Mouse (Mus musculus): ENCODE data around the gene Eya3. TPM values are rescaled to one million over a fixed set of nuclear protein-coding genes. Genes with fewer than 3 reads are reported as not detected.

Gene Eya3
- polyA plus RNA-seq, 1 experiment, result 78.7 TPM

- Histone ChIP-seq H3K4me3 (ENCODE audit: low read depth, low read length) (no peak overlapping the region), H3K9me3 (replicated peaks; ENCODE audit: control insufficient read depth, insufficient read depth, low read length, poor library complexity, severe bottlenecking) (peaks cover 7% of the 10 kb centered on the region), H3K4me1 (ENCODE audit: control insufficient read depth, insufficient read depth, low read length) (no peaks in the 10 kb centered on the region), H3K27me3 (ENCODE audit: control insufficient read depth, insufficient read depth, low read length, poor library complexity, severe bottlenecking) (no peaks in the 10 kb centered on the region), H3K9ac (ENCODE audit: low read depth, poor library complexity, severe bottlenecking) (no peak overlapping the region), H3K36me3 (ENCODE audit: control insufficient read depth, insufficient read depth, low read length, poor library complexity, severe bottlenecking) (no peaks in the 10 kb centered on the region), H3K27ac (ENCODE audit: insufficient read depth, low read length) (no peak overlapping the region)
- no peak for TF ChIP-seq CTCF (IDR thresholded peaks at IDR 0.05; ENCODE audit: low read depth, low read length)
- no peak for TF ChIP-seq EP300 (IDR thresholded peaks at IDR 0.05; ENCODE audit: insufficient read depth, low read depth, low read length)
- TF ChIP-seq POLR2A (IDR thresholded peaks at IDR 0.05; ENCODE audit: insufficient read depth, low read length), result no peak
These were observed 27.5 kb upstream of the Eya3 start for GRCm38 (mm10) chr4:132611320-132611719.

- H3K27me3 ChIP-seq (ENCODE audit: control insufficient read depth, insufficient read depth, low read length, poor library complexity, severe bottlenecking), result no peaks in the 10 kb centered on the region
- no peak overlapping the region for H3K4me3 ChIP-seq (ENCODE audit: low read depth, low read length)
- H3K9me3 ChIP-seq (replicated peaks; ENCODE audit: control insufficient read depth, insufficient read depth, low read length, poor library complexity, severe bottlenecking), result peaks cover 7% of the 10 kb centered on the region
- H3K4me1 ChIP-seq (ENCODE audit: control insufficient read depth, insufficient read depth, low read length), result no peaks in the 10 kb centered on the region
- H3K36me3 ChIP-seq (ENCODE audit: control insufficient read depth, insufficient read depth, low read length, poor library complexity, severe bottlenecking), result no peaks in the 10 kb centered on the region
- no peak overlapping the region for H3K27ac ChIP-seq (ENCODE audit: insufficient read depth, low read length)
- no peak for TF ChIP-seq CTCF (IDR thresholded peaks at IDR 0.05; ENCODE audit: low read depth, low read length)
- TF ChIP-seq EP300 (IDR thresholded peaks at IDR 0.05; ENCODE audit: insufficient read depth, low read depth, low read length), result no peak
- no peak for TF ChIP-seq POLR2A (IDR thresholded peaks at IDR 0.05; ENCODE audit: insufficient read depth, low read length)
- H3K9ac ChIP-seq (ENCODE audit: low read depth, poor library complexity, severe bottlenecking), result no peak overlapping the region
These were observed 20.9 kb upstream of the Eya3 start for GRCm38 (mm10) chr4:132617873-132618272.

DNA sequence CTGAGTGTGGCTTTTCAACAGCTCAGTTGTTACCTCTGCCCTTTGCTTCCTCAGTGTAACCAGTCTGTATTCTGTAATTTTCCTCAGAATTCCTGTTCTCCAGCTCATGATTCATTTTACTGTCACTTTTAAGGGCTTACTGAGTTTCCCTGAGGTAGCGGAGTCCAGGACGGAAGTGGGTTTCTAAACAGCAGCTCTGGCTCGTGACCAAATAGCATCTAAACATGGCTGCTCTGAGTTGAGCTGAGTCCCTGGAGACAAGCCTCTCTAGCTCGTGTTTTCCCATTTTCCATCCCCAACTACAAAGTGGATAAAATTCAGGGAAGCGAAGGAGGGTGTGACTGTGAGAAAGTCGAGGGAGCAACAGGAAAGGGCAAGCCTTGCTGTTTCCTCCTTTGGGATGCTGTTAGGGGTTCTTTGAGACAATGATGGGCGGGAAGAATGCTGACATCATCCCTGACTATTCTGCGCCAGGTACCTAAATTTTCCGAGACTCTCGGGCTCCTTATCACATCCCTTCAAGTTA is 19.9 kb upstream of the Eya3 start:
- H3K36me3 ChIP-seq (ENCODE audit: control insufficient read depth, insufficient read depth, low read length, poor library complexity, severe bottlenecking), result no peaks in the 10 kb centered on the region
- peaks cover 7% of the 10 kb centered on the region for H3K9me3 ChIP-seq (replicated peaks; ENCODE audit: control insufficient read depth, insufficient read depth, low read length, poor library complexity, severe bottlenecking)
- H3K4me3 ChIP-seq (ENCODE audit: low read depth, low read length), result no peak overlapping the region
- no peaks in the 10 kb centered on the region for H3K27me3 ChIP-seq (ENCODE audit: control insufficient read depth, insufficient read depth, low read length, poor library complexity, severe bottlenecking)
- 0 out of 2 replicates have a peak overlapping the region, but pooled peaks have one; percentile 11 for H3K27ac ChIP-seq (ENCODE audit: insufficient read depth, low read length)
- TF ChIP-seq CTCF (IDR thresholded peaks at IDR 0.05; ENCODE audit: low read depth, low read length), result no peak
- TF ChIP-seq EP300 (IDR thresholded peaks at IDR 0.05; ENCODE audit: insufficient read depth, low read depth, low read length), result no peak
- TF ChIP-seq POLR2A (IDR thresholded peaks at IDR 0.05; ENCODE audit: insufficient read depth, low read length), result no peak
- H3K4me1 ChIP-seq (ENCODE audit: control insufficient read depth, insufficient read depth, low read length), result no peaks in the 10 kb centered on the region
- no peak overlapping the region for H3K9ac ChIP-seq (ENCODE audit: low read depth, poor library complexity, severe bottlenecking)

- H3K4me1 ChIP-seq (ENCODE audit: control insufficient read depth, insufficient read depth, low read length), result no peaks in the 10 kb centered on the region
- H3K27ac ChIP-seq (ENCODE audit: insufficient read depth, low read length), result no peak overlapping the region
- TF ChIP-seq POLR2A (IDR thresholded peaks at IDR 0.05; ENCODE audit: insufficient read depth, low read length), result no peak
- TF ChIP-seq CTCF (IDR thresholded peaks at IDR 0.05; ENCODE audit: low read depth, low read length), result peak; percentile 82
- TF ChIP-seq EP300 (IDR thresholded peaks at IDR 0.05; ENCODE audit: insufficient read depth, low read depth, low read length), result no peak
- no peak overlapping the region for H3K4me3 ChIP-seq (ENCODE audit: low read depth, low read length)
- H3K36me3 ChIP-seq (ENCODE audit: control insufficient read depth, insufficient read depth, low read length, poor library complexity, severe bottlenecking), result no peaks in the 10 kb centered on the region
- H3K9ac ChIP-seq (ENCODE audit: low read depth, poor library complexity, severe bottlenecking), result no peak overlapping the region
- no peaks in the 10 kb centered on the region for H3K27me3 ChIP-seq (ENCODE audit: control insufficient read depth, insufficient read depth, low read length, poor library complexity, severe bottlenecking)
- H3K9me3 ChIP-seq (replicated peaks; ENCODE audit: control insufficient read depth, insufficient read depth, low read length, poor library complexity, severe bottlenecking), result 0 out of 2 replicates have a peak, but pooled peaks cover 3% of the 10 kb centered on the region
These were observed 18.7 kb upstream of the Eya3 start for GRCm38 (mm10) chr4:132620134-132620533.

- TF ChIP-seq EP300 (IDR thresholded peaks at IDR 0.05; ENCODE audit: insufficient read depth, low read depth, low read length), result no peak
- TF ChIP-seq POLR2A (IDR thresholded peaks at IDR 0.05; ENCODE audit: insufficient read depth, low read length), result no peak
- no peak for TF ChIP-seq CTCF (IDR thresholded peaks at IDR 0.05; ENCODE audit: low read depth, low read length)
- no peaks in the 10 kb centered on the region for H3K36me3 ChIP-seq (ENCODE audit: control insufficient read depth, insufficient read depth, low read length, poor library complexity, severe bottlenecking)
- peaks cover 2% of the 10 kb centered on the region for H3K4me1 ChIP-seq (ENCODE audit: control insufficient read depth, insufficient read depth, low read length)
- H3K27ac ChIP-seq (ENCODE audit: insufficient read depth, low read length), result no peak overlapping the region
- H3K9ac ChIP-seq (ENCODE audit: low read depth, poor library complexity, severe bottlenecking), result no peak overlapping the region
- H3K9me3 ChIP-seq (replicated peaks; ENCODE audit: control insufficient read depth, insufficient read depth, low read length, poor library complexity, severe bottlenecking), result no peaks in the 10 kb centered on the region
- no peaks in the 10 kb centered on the region for H3K27me3 ChIP-seq (ENCODE audit: control insufficient read depth, insufficient read depth, low read length, poor library complexity, severe bottlenecking)
- no peak overlapping the region for H3K4me3 ChIP-seq (ENCODE audit: low read depth, low read length)
These were observed 17.3 kb upstream of the Eya3 start for GRCm38 (mm10) chr4:132621287-132622068.
